Mouse (Mus musculus) cerebellum, adult 11 months (tissue): Measurements from ENCODE around the gene Psap.

Experiments
- DNase-seq: peaks from one replicate; pipeline ENCODE4 v3.0.0; 2022

Psap gene

GRCm38 (mm10) chr10:60350077-60350804 is 72.8 kb downstream of the Psap start:
- DNase-seq: no peak

DNA sequence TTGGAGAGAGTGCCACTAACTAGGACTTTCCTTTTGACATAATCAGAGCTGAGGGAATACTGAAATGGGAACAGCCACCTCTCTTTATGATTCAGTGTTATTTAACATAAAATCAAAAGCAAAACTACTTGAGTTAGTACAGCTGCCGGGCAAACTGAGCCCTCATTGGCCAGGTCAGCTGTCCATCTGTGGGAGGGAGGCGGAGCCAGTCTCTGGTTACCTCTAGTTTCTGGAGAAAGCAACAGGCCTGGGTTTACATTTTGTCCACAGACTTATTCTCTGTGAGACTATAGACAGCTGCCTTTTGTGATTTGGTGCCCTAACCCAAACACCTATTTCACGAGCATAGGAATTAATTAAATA is 73.4 kb downstream of the Psap start:
- no peak for DNase-seq

- DNase-seq: no peak
Measured at GRCm38 (mm10) chr10:60351248-60351647, 73.8 kb downstream of the Psap start.

DNA sequence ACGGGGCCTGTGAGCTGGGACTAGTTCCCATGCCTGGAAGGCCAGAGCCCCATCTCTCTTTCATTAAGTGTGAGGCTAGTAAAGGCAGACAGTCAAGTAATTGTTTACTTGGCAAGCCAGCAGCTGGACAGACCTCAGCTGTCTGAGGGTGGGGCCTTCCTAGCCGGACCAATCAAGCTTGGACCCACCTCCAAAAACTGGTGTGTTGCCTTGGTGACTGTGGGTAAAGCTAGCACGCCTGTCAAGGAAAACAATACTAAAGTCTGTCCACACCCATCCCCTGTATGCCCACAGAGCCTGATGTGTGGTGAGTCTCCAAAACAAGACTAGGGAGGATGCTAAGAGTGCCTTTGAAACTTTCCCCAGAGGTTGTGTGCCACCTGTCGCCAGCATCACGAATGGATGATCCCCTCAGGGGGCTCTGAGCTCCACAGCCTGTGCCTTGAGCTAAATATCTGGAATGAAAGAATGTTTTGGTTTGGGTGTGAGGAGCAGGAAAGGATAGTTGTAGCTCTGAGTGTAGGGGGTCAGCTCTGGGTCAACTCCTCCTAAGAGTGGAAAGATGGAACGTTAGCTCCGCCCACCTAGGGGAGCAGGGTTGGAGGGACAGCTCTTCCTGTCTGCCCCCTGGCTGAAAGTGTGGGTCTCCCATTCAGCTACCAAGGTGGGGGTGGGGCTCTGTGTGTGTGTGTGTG is 74.5 kb downstream of the Psap start:
- no peak for DNase-seq
